Mouse (Mus musculus) heart, adult 11 months (tissue): ENCODE results near the gene Adamtsl2.
A peak's percentile ranks its signal among the peaks of the same experiment; 100 is the strongest.

Experiments
- DNase-seq: peaks from one replicate; pipeline ENCODE4 v3.0.0; 2022

Adamtsl2 gene

GRCm38 (mm10) chr2:27121626-27122355 is 42.6 kb downstream of the Adamtsl2 start:
- DNase-seq: peak; percentile 91

- DNase-seq: peak; percentile 83
Observed at GRCm38 (mm10) chr2:27122578-27122977, 43.4 kb downstream of the Adamtsl2 start.

GRCm38 (mm10) chr2:27123121-27123520 is 43.9 kb downstream of the Adamtsl2 start:
- DNase-seq: no peak

GRCm38 (mm10) chr2:27125979-27126378 is 46.8 kb downstream of the Adamtsl2 start:
- peak; percentile 94 for DNase-seq

- peak; percentile 81 for DNase-seq
Observed at GRCm38 (mm10) chr2:27126496-27126895, 47.3 kb downstream of the Adamtsl2 start.

- DNase-seq: peak; percentile 76
Observed at GRCm38 (mm10) chr2:27128990-27129389, 49.8 kb downstream of the Adamtsl2 start.

- DNase-seq: peak; percentile 74
Observed at GRCm38 (mm10) chr2:27135935-27136334, 56.8 kb downstream of the Adamtsl2 start.

- DNase-seq: no peak
Observed at GRCm38 (mm10) chr2:27136336-27136735, 57.2 kb downstream of the Adamtsl2 start.

GRCm38 (mm10) chr2:27136789-27137188 is 57.6 kb downstream of the Adamtsl2 start:
- peak; percentile 77 for DNase-seq

- DNase-seq: peak; percentile 63
Observed at GRCm38 (mm10) chr2:27138356-27138755, 59.2 kb downstream of the Adamtsl2 start.

GRCm38 (mm10) chr2:27141950-27142693 is 62.9 kb downstream of the Adamtsl2 start, which contains the start of gene Fam163b:
Gene Fam163b, minus strand, starts transcription at chr2:27142491.
- DNase-seq: peak; percentile 91

- no peak for DNase-seq
Observed at GRCm38 (mm10) chr2:27144957-27145356, 65.8 kb downstream of the Adamtsl2 start.

- peak; percentile 73 for DNase-seq
Observed at GRCm38 (mm10) chr2:27146840-27147239, 67.7 kb downstream of the Adamtsl2 start.

- no peak for DNase-seq
Observed at GRCm38 (mm10) chr2:27149457-27149856, 70.3 kb downstream of the Adamtsl2 start.

- DNase-seq: no peak
Observed at GRCm38 (mm10) chr2:27154466-27155185, 75.4 kb downstream of the Adamtsl2 start.

- no peak for DNase-seq
Observed at GRCm38 (mm10) chr2:27156596-27156995, 77.4 kb downstream of the Adamtsl2 start.
